Mouse (Mus musculus) embryo, embryonic 11.5 days (tissue): ENCODE measurements around the gene Elavl4.

Experiments
- DNase-seq: peaks from one replicate; pipeline ENCODE4 v3.0.0-alpha.2; 2012; ENCODE audit warnings: low read depth, low spot score

The Elavl4 gene

DNA sequence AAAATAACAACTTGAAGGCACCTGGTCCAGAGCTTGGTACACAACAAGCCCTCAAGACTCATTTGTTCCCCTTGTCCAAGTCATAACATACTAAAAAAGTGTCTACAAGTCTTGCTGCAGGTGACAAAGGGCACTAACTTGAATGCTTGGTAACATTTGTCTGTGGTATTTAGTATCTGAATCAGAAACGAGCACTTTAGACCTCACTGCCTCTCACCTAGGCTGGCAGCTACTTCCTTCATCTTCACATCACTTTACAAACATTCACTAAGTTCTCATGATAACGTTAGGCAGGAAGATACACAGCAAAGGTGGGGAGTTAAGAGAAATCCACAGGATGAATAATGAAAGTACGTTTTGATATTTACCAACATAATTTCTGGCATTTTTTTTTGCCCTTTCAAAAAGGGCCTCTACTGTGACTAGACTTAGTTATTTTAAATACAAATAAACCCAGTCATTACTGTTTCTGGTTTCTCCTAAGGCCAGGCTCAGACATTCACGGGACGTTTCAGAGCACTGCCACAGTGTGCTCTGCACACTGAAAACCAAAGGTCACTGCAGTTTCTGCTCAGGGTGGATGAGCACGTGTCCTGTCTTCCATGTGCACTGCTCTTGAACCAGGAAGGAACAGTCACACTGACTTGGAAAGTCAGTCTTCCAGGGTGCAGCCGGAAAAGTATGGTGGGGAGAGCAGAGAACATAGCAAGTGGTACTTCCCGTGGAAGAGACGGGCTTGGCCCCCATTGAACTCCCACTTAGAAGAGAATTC lies 84.7 kb downstream of the Elavl4 start:
- DNase-seq: no peak

DNA sequence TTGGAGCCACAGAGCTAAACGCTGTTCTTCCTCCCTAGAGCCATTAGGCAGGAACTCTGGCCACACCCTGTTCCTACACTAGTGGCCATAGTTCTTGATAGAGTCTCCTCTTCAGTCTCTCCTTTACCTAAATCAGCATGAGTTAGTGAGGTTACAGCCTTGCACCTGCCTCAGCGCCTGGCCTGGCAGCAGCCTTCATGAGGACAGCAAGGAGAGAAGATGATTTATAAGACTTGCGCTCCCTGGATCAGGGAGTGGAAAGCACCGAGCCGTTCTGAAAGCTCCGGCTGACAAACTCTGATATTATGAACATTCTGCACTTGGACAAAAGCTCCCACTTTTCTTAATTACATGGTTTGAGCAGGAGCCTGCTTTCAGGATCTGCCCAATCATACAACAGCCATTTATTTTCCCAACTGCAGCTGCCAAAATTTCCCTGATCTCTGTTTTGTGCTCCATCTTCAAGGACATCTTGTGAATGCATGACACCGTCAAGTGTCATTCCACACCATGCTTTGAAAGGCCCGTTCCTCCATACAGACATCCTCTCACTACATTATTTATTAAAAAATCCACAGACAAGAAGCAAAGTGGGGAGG lies 87.3 kb downstream of the Elavl4 start:
- DNase-seq: no peak

GRCm38 (mm10) chr4:110257360-110257759 lies 94.3 kb downstream of the Elavl4 start:
- DNase-seq: no peak

GRCm38 (mm10) chr4:110255617-110256016 lies 96.1 kb downstream of the Elavl4 start:
- DNase-seq: no peak

GRCm38 (mm10) chr4:110250055-110250454 lies 101.7 kb downstream of the Elavl4 start:
- no peak for DNase-seq

DNA sequence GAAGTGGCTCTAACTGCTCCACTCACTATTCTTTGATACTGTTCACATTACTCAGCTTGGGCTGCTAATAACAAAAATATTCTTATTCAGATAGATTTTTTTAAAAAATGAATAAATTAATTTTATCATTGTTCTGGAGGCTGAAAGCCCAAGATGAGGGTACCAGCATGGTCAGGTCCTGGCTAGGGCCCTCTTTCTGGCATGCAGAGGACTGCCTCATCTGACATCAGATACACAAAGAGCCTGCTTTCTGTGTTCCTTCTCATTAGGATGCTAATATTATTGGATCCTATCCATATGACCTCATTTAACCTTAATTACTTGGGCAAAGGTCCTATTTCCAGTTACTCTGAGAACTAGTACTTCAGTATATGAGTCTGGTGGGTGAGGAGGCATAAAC lies 108.8 kb downstream of the Elavl4 start:
- no peak for DNase-seq

DNA sequence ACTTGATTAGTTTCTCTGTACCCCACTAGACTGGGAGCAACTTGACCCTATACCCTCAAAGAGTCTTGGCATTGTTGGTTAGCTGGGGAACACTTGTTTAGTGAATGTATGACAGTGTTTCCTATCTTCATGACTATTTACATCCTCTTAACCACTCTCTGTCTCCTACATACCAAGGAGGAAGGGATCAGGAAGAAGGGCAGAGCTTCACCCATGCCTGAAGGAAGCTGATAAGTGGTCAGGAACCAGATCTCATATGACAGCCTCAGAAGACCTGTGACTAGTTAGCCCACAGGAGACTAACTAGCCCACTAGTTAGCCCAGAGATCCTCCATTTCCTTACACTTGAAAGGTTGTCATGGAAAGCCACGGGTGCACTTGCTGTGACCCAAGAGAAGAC lies 117.2 kb downstream of the Elavl4 start:
- no peak for DNase-seq

GRCm38 (mm10) chr4:110232327-110232726 lies 119.4 kb downstream of the Elavl4 start:
- no peak for DNase-seq

DNA sequence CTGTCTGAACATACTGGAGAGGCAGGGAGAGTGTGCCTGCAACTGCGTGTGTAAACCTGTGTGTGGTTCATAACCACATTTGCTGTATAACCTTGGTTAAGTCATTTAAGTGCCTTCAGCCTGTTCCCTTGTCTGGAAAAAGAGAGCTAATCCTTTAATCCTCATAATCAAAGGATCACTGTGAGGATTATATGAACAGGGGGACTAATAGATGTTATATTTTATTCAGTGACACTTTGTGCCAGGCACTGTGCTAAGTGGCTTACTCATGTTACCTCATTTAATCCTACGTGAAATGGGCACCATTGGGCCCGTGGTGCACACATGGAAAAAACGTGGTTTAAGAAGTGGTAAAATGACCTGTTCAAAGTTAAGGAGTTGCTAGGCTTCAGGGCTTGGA lies 119.9 kb downstream of the Elavl4 start:
- DNase-seq: no peak

DNA sequence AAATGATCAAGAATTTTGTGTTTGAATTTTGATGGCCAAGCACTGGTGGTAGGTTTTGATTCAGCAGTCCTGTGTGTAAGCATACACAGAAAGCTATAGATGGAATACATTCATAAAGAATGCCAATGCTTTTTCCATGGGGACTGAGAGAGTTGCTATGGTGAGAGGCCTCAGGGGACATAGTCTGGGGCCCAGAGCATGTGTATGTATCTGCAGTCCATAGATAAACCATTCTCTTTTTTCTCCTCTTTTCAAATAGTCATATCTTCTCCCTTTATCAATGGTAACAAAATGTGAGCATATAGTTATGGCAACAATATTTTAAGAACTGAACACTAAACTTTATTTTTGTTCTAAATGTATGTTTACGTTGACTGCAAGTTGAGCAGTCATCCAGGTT lies 122.1 kb downstream of the Elavl4 start:
- DNase-seq: no peak

GRCm38 (mm10) chr4:110229238-110229637 lies 122.5 kb downstream of the Elavl4 start:
- DNase-seq: no peak

DNA sequence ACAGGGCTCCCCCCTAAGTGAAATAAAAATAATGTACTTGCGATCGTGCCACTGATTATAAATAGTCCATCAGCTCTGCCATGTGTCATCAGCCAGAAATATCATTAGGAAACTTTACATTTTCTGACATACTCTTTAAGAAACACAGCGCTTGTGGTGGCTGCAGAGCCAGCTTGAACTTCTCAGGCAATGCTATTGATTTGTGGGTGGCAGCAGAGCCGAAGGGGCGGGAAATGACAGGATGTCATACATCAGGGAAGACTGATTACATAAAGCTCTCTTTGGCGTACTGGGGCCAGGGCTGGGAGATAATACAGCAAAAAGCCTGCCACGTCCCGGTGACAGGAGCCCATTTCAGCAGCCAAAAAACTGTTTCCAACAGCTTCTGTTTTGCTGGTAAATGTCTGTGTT lies 124.1 kb downstream of the Elavl4 start:
- DNase-seq: no peak

DNA sequence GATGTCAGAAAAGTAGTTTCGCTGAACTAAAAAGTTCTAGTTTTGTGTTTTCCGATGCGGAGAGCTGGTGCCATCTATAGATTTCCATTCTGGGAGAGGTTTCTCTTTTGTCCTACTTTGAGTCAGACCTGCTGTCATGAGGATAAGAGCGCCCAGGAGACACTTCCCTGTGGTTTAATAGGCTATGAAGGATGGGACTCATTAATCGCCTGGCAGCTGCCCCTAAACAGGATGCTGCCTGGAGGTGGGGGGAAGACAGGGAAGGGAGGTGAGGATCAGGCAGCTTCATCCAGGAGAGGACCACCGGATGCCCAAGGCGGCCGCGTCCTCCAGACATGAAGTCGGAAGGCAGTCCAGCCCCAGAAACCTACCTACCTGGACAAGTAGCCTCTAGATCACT lies 126.2 kb downstream of the Elavl4 start:
- no peak for DNase-seq

DNA sequence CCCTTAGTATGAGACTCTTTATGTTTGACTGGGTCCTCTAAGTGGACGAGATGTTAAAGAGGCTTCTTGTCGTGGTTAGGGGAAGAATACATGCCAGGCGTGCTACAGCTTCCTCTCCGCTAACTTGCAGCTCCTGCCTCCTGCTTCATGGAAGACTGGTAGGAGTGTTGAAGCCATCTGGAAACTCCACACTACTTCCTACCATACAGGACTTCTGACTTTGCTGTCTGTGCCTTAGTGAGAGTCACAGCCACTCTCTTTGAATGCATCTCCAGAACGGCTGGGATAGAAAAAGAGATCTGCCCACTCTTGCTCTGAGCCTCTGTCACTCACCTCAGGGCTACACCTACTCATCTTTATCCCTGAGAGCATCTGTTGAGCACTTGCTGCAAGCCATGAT lies 132.9 kb downstream of the Elavl4 start:
- no peak for DNase-seq

DNA sequence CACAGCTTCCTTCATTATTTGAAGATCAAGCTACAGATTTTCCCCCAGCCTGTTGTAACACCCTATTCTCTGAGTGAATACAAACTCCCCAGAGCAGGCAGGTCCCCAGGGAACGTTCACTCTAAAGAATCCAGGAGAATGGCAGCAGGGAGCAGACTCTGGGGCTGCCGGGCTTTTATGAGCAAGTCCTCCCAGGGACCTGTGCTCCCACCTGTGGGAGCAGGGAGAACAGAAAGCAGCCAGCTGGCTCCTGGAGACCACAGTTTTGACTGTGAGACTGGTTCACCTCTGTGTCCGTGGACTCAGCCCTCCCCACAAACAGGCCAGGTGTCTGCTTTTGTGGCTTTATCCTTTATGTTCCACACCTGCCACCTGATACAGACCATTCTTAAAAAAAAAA lies 134.2 kb downstream of the Elavl4 start:
- DNase-seq: no peak

DNA sequence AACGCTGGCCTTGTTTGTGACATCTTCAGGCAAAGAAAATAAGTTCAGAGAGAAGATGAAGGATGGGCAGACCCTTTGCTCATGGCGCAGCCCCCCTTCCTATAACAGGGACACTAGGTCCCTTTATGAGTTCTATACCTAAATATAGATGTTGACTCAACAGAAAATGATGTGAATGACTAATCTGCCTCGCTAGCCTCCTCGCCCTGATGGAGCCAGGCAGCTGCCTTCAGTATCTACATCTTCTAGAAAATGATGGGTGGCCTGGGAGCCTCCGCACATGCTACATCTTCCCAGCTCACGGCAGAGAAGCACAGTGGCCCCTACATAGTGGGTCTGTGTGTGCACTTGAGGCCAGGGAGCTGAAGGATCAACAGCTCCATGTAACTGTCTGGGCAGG lies 137.2 kb downstream of the Elavl4 start:
- DNase-seq: no peak

GRCm38 (mm10) chr4:110213666-110214065 lies 138.0 kb downstream of the Elavl4 start:
- no peak for DNase-seq

GRCm38 (mm10) chr4:110210246-110210645 lies 141.5 kb downstream of the Elavl4 start:
- no peak for DNase-seq

GRCm38 (mm10) chr4:110209613-110210012 lies 142.1 kb downstream of the Elavl4 start:
- no peak for DNase-seq

DNA sequence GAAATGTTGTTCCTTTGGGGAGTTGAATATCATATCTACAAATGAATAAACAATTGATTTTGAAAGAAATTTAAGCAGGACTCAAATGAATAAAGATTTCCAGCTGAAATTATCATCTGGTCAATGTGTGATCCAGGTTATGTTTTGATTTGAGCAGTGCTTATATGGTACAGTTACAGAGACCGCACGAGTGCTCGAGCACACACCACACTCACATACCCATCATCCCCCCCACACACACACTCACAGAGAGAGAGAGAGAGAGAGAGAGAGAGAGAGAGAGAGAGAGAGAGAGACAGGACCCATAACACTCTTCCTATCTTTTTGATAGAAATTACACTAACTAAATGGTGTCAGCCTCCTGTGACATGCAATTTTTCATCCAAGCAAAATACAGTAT lies 150.0 kb downstream of the Elavl4 start:
- no peak for DNase-seq

DNA sequence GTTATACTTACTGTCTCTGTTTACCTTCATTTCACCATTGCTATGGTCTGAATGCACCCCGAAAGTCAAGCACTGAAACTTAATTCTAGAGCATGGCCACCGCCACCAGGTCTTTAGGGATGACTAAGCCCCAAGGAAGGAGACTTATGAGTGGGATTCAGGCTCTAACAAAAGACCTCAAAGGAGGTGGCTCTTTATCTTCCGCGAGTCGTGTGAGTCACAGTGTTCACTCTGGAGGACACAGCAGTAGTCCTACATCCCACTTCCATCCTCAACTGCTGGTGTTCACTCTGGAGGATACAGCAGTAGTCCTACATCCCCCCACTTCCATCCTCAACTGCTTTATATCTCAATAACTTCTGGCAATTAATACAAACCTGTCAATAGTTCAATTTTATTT lies 151.8 kb downstream of the Elavl4 start:
- DNase-seq: no peak

GRCm38 (mm10) chr4:110198600-110198999 lies 153.1 kb downstream of the Elavl4 start:
- DNase-seq: no peak

- DNase-seq: no peak
Measured at GRCm38 (mm10) chr4:110177263-110177662, 174.4 kb downstream of the Elavl4 start.

GRCm38 (mm10) chr4:110172028-110172427 lies 179.7 kb downstream of the Elavl4 start:
- DNase-seq: no peak
